23 mouse cellular contexts compared by ENCODE assay signal in the genomic region with DNA sequence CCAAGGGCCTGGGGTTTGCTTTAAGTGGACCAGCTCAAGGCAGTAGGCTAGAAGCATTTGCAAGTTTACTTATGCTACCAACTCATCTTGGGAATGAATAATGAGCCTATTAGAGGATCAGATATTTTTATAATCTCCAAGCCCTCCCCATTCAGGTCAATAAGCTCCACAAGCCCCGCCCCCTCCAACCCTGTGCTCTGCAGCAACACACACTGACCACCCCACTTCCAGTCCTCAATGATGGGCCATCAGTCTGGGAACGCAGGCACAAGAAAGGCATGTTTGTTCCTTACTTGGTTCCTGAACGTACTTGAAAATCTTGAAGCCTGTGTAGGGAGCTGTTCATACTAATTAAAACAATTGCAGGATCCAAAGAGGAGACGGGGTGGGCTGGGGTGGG. TPM values are rescaled to one million over a fixed set of nuclear protein-coding genes. Genes with fewer than 3 reads are reported as not detected.
DNase-seq lines count a peak whose midpoint lies in the region; ATAC-seq lines count a peak whose summit lies in the region.
"Had no signal": no experiment of that assay in that cellular context is flagged by ENCODE, and none has a peak within 500 bp of the region (broad histone marks: within the 10 kb centered on the region; RNA-seq: fewer than 3 reads in every experiment).

No protein-coding gene starts in this region.

- peak; percentile 76 for DNase-seq in heart, adult 11 months
- DNase-seq in heart, postnatal 36 days, result no peak
- DNase-seq in heart, embryonic 10.5 days (ENCODE audit: low spot score), result no peak
- peak; percentile 51 for DNase-seq in lung, postnatal 10 days
- DNase-seq in lung, adult 18-20 months, result no peak
- DNase-seq: adrenal gland, postnatal 25 days; cerebellum, adult 11 months; cerebellum, adult 18-20 months; cerebellum, adult 8-10 months; cerebellum, adult 9-11 months; cerebellum, postnatal 14 days; cerebellum, postnatal 36 days; embryo, embryonic 11 days had no signal

- H3K36me3 ChIP-seq in heart, embryonic 16.5 days (ENCODE audit: control insufficient read depth, insufficient read depth), result no peaks in the 10 kb centered on the region
- no peaks in the 10 kb centered on the region for H3K36me3 ChIP-seq in heart, embryonic 10.5 days
- H3K36me3 ChIP-seq: embryonic facial prominence, embryonic 13.5 days; embryonic facial prominence, embryonic 15.5 days; forebrain, embryonic 10.5 days; forebrain, embryonic 12.5 days had no signal

- H3K27me3 ChIP-seq in heart, embryonic 16.5 days (ENCODE audit: control insufficient read depth, insufficient read depth, low read length), result no peaks in the 10 kb centered on the region
- H3K27me3 ChIP-seq in heart, embryonic 10.5 days (ENCODE audit: insufficient read depth, poor library complexity, severe bottlenecking), result no peaks in the 10 kb centered on the region
- H3K27me3 ChIP-seq: embryonic facial prominence, embryonic 13.5 days; embryonic facial prominence, embryonic 15.5 days; forebrain, embryonic 12.5 days had no signal

- intact Hi-C loops in heart, postnatal 36 days (cut with DNase I), result loop anchor here (5.0 kb wide), 1 partner anchor 38 kb away; no protein-coding TSS in a partner anchor

- peaks cover 7% of the 10 kb centered on the region for H3K4me1 ChIP-seq in heart, embryonic 16.5 days (ENCODE audit: control insufficient read depth, insufficient read depth, low read length)
- H3K4me1 ChIP-seq in heart, embryonic 10.5 days, result peaks cover 10% of the 10 kb centered on the region; the same call in 1 of the 2 replicates
- H3K4me1 ChIP-seq: forebrain, embryonic 12.5 days had no signal

- no peaks in the 10 kb centered on the region for H3K9me3 ChIP-seq in heart, embryonic 16.5 days (replicated peaks; ENCODE audit: control insufficient read depth, low read length)
- H3K9me3 ChIP-seq in heart, embryonic 10.5 days, result no peaks in the 10 kb centered on the region
- H3K9me3 ChIP-seq: embryonic facial prominence, embryonic 13.5 days; embryonic facial prominence, embryonic 15.5 days; forebrain, embryonic 10.5 days; forebrain, embryonic 12.5 days had no signal

- no peak overlapping the region for H3K4me3 ChIP-seq in heart, embryonic 16.5 days (ENCODE audit: low read length)
- H3K4me3 ChIP-seq in heart, embryonic 10.5 days, result no peak overlapping the region
- H3K4me3 ChIP-seq: embryonic facial prominence, embryonic 13.5 days; embryonic facial prominence, embryonic 15.5 days; erythroblast, embryonic 14.5 days; forebrain, embryonic 10.5 days; forebrain, embryonic 12.5 days had no signal

- 64% methylated on average over 4 of the region's 4 CpGs for WGBS in heart, embryonic 16.5 days
- WGBS in heart, embryonic 10.5 days, result 64% methylated on average over 4 of the region's 4 CpGs

- ATAC-seq in heart, embryonic 16.5 days (replicated peaks; ENCODE audit: extremely low read depth, insufficient read depth, low FRiP score), result no peak
- ATAC-seq: forebrain, embryonic 14.5 days; forebrain, embryonic 16.5 days had no signal

- no peak overlapping the region for H3K9ac ChIP-seq in heart, embryonic 16.5 days (ENCODE audit: low read length)
- H3K9ac ChIP-seq: embryonic facial prominence, embryonic 13.5 days; embryonic facial prominence, embryonic 15.5 days; forebrain, embryonic 12.5 days had no signal

- peak overlapping the region; percentile 18; the same call in 1 of the 2 replicates for H3K27ac ChIP-seq in heart, embryonic 16.5 days (ENCODE audit: low read length)
- no peak overlapping the region for H3K27ac ChIP-seq in heart, embryonic 10.5 days
- H3K27ac ChIP-seq: embryonic facial prominence, embryonic 13.5 days; embryonic facial prominence, embryonic 15.5 days; forebrain, embryonic 10.5 days; forebrain, embryonic 12.5 days had no signal

- H3K4me2 ChIP-seq in heart, embryonic 16.5 days (ENCODE audit: low read depth, low read length), result no peak overlapping the region
- H3K4me2 ChIP-seq: embryonic facial prominence, embryonic 15.5 days; forebrain, embryonic 12.5 days had no signal

RNA-seq across cellular contexts. Expression of a gene that starts 23.7 kb away (rescaled TPM):
- 10 to 100 TPM; 13.2 to 22.4 TPM for total RNA-seq in heart, postnatal 36 days (2021)
- polyA plus RNA-seq in heart, embryonic 16.5 days (2015; fragmentation: Nextera tagmentation; extraction: Ambion mirVana), result 9.8 and 13.4 TPM in 2 replicates
- polyA plus RNA-seq in heart, embryonic 10.5 days (2016; fragmentation: Nextera tagmentation; extraction: Ambion mirVana), result 13.6 and 14.1 TPM in 2 replicates
- total RNA-seq: MEL had no signal
- polyA plus RNA-seq: C2C12; erythroblast, embryonic 14.5 days had no signal

RNA-seq across cellular contexts. Expression of a gene that starts 51.1 kb away (rescaled TPM):
- total RNA-seq in heart, postnatal 36 days (2021), result 1 to 10 TPM; 3.5 to 4.2 TPM
- polyA plus RNA-seq in heart, embryonic 16.5 days (2015; fragmentation: Nextera tagmentation; extraction: Ambion mirVana), result 7.3 and 8.3 TPM in 2 replicates
- polyA plus RNA-seq in heart, embryonic 10.5 days (2016; fragmentation: Nextera tagmentation; extraction: Ambion mirVana), result 26.2 and 28.5 TPM in 2 replicates

Comparison
In these comparisons a context has a peak if more than half of its experiments do, and no peak if none do; other contexts are left out.
1. DNase-seq: peak in heart, adult 11 months (single experiment) and lung, postnatal 10 days (single experiment); none in heart, postnatal 36 days (0 of 2), heart, embryonic 10.5 days (single experiment) and lung, adult 18-20 months (0 of 2).